Mouse (Mus musculus): Measurements from ENCODE around the gene Cacng1. TPM values are rescaled to one million over a fixed set of nuclear protein-coding genes. Genes with fewer than 3 reads are reported as not detected.

Cacng1 gene
- polyA plus RNA-seq, 1 experiment from 2014 or later: 0.05 TPM

DNA sequence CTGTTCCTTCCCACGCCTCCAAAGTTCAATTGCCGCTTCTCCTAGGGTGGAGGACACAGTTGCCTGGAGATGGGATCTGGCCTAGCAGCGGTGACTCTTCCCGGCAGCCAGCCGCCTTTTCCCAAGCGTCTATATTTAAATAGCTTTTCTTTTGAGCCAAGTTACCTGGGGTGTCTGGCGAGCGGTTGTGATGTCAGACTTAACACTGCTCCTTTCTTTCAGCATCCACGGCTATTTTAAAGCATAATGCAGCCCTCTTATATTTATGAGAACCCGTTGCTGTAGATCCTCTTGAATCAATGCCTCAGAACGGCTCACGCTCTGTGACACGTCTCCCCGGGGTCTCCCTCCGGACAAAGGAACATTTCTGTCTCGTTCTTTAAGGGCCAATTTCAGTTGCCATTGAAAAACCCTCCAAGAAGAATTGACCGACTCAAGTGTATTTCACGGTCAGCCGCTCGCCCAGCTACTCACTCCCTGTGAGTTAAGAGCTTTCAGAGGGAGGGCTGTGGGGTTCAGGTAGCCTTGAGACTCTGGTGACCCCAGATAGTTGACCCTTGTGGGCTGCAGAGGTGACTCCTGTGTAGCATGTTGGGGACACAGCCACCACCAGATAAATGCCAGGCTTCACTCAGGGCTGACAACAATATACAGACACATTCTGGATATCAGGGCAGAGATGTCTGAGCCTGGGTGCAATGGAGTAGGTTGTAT is 8.3 kb downstream of the Cacng1 start:
- in situ Hi-C loops (cut with MboI; ENCODE audit: low pct_unique_long_range_greater_than_20kb): no loop called here
- CTCF ChIA-PET: no interaction called here
- DNase-seq (ENCODE audit: low read depth, low spot score): no peak
- H3K27me3 ChIP-seq: no peaks in the 10 kb centered on the region
- POLR2A ChIA-PET: no interaction called here
- no peak for TF ChIP-seq CTCF (IDR thresholded peaks at IDR 0.05)
- no peak for ATAC-seq

GRCm38 (mm10) chr11:107705476-107706074 is 10.7 kb downstream of the Cacng1 start:
- ChIA-PET POLR2A (interaction anchor here (1.5 kb wide), 1 partner anchor 14 kb away, joined by 6 read pairs; no protein-coding TSS in a partner anchor), CTCF (interaction anchor here (0.9 to 1.2 kb wide), 2 partner anchors 9 to 12 kb away, joined by 3 to 4 read pairs; no protein-coding TSS in a partner anchor)
- ATAC-seq (no peak), DNase-seq (ENCODE audit: low read depth, low spot score) (no peak)
- in situ Hi-C loops (cut with MboI; ENCODE audit: low pct_unique_long_range_greater_than_20kb): no loop called here
- TF ChIP-seq CTCF (IDR thresholded peaks at IDR 0.05): no peak
- no peaks in the 10 kb centered on the region for H3K27me3 ChIP-seq

- POLR2A ChIA-PET: no interaction called here
- ATAC-seq (no peak), DNase-seq (ENCODE audit: low read depth, low spot score) (no peak)
- TF ChIP-seq CTCF (IDR thresholded peaks at IDR 0.05): no peak
- CTCF ChIA-PET: interaction anchor here (0.9 to 1.2 kb wide), 2 partner anchors 9 to 12 kb away, joined by 3 to 4 read pairs; no protein-coding TSS in a partner anchor
- no peaks in the 10 kb centered on the region for H3K27me3 ChIP-seq
- in situ Hi-C loops (cut with MboI; ENCODE audit: low pct_unique_long_range_greater_than_20kb): no loop called here
These were observed 11.3 kb downstream of the Cacng1 start for GRCm38 (mm10) chr11:107705060-107705459.

GRCm38 (mm10) chr11:107703272-107704134 is 12.8 kb downstream of the Cacng1 start:
- no peak for ATAC-seq
- ChIA-PET POLR2A (interaction anchor here (0.5 kb wide), 1 partner anchor 22 kb away, joined by 3 read pairs; no protein-coding TSS in a partner anchor), CTCF (no interaction called here)
- no peak for TF ChIP-seq CTCF (IDR thresholded peaks at IDR 0.05)
- in situ Hi-C loops (cut with MboI; ENCODE audit: low pct_unique_long_range_greater_than_20kb): no loop called here
- H3K27me3 ChIP-seq: no peaks in the 10 kb centered on the region
- DNase-seq (ENCODE audit: low read depth, low spot score): no peak

GRCm38 (mm10) chr11:107699967-107700366 is 16.4 kb downstream of the Cacng1 start:
- TF ChIP-seq CTCF (IDR thresholded peaks at IDR 0.05): no peak
- ChIA-PET CTCF (no interaction called here), POLR2A (no interaction called here)
- no peaks in the 10 kb centered on the region for H3K27me3 ChIP-seq
- in situ Hi-C loops (cut with MboI; ENCODE audit: low pct_unique_long_range_greater_than_20kb): no loop called here
- ATAC-seq (no peak), DNase-seq (ENCODE audit: low read depth, low spot score) (no peak)

GRCm38 (mm10) chr11:107693338-107693737 is 23.0 kb downstream of the Cacng1 start:
- DNase-seq (ENCODE audit: low read depth, low spot score) (no peak), ATAC-seq (no peak)
- in situ Hi-C loops (cut with MboI; ENCODE audit: low pct_unique_long_range_greater_than_20kb): no loop called here
- no peak for TF ChIP-seq CTCF (IDR thresholded peaks at IDR 0.05)
- no peaks in the 10 kb centered on the region for H3K27me3 ChIP-seq
- ChIA-PET POLR2A (no interaction called here), CTCF (interaction anchor here (1.0 to 1.4 kb wide), 3 partner anchors 8 to 24 kb away, joined by 3 read pairs; no protein-coding TSS in a partner anchor)

- ChIA-PET POLR2A (interaction anchor here (1.2 kb wide), 1 partner anchor 15 kb away, joined by 6 read pairs; no protein-coding TSS in a partner anchor), CTCF (interaction anchor here (0.8 to 0.9 kb wide), 2 partner anchors 23 to 48 kb away, joined by 3 read pairs; no protein-coding TSS in a partner anchor)
- in situ Hi-C loops (cut with MboI; ENCODE audit: low pct_unique_long_range_greater_than_20kb): no loop called here
- H3K27me3 ChIP-seq: no peaks in the 10 kb centered on the region
- no peak for DNase-seq (ENCODE audit: low read depth, low spot score)
- TF ChIP-seq CTCF (IDR thresholded peaks at IDR 0.05): no peak
- no peak for ATAC-seq
These were observed 24.8 kb downstream of the Cacng1 start for GRCm38 (mm10) chr11:107691569-107691968.

- in situ Hi-C loops (cut with MboI; ENCODE audit: low pct_unique_long_range_greater_than_20kb): no loop called here
- CTCF ChIA-PET: interaction anchor here (1.0 kb wide), 1 partner anchor 10 kb away, joined by 3 read pairs; no protein-coding TSS in a partner anchor
- POLR2A ChIA-PET: no interaction called here
- TF ChIP-seq CTCF (IDR thresholded peaks at IDR 0.05): no peak
- ATAC-seq (no peak), DNase-seq (ENCODE audit: low read depth, low spot score) (no peak)
- no peaks in the 10 kb centered on the region for H3K27me3 ChIP-seq
These were observed 27.8 kb downstream of the Cacng1 start for GRCm38 (mm10) chr11:107688480-107688879.

DNA sequence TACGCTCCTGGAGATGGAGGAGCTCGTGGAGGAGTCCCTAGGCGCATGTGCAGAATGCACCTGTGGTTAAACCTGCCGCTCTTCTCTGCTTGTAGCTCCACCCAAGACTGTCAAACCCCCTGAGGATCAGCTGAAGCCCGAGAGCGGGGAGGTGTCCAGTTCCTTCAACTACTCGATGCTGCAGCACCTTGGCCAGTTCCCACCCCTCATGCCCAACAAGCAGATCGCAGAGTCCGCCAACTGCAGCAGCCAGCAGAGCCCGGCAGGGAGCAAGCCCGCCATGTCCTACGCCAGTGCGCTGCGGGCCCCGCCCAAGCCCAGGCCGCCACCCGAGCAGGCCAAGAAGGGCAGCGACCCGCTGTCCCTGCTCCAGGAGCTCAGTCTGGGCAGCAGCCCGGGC is 30.0 kb downstream of the Cacng1 start:
- CTCF ChIA-PET: interaction anchor here (1.8 kb wide), 1 partner anchor 9 kb away, joined by 5 read pairs; no protein-coding TSS in a partner anchor

More for the DNA sequence above, 30.0 kb downstream of the Cacng1 start:
- no peak for ATAC-seq
- no peaks in the 10 kb centered on the region for H3K27me3 ChIP-seq
- no peak for DNase-seq (ENCODE audit: low read depth, low spot score)
- no peak for TF ChIP-seq CTCF (IDR thresholded peaks at IDR 0.05)
- in situ Hi-C loops (cut with MboI; ENCODE audit: low pct_unique_long_range_greater_than_20kb): no loop called here
- POLR2A ChIA-PET: interaction anchor here (0.7 kb wide), 1 partner anchor 15 kb away, joined by 3 read pairs; no protein-coding TSS in a partner anchor

Measured in Patski (cell line).